Mouse (Mus musculus) myocyte (in vitro differentiated cells): ENCODE measurements at regions not wholly inside any gene's neighbourhood (a gene's known extent, or its start where the extent isn't known, plus 50 kb on each side); places are given as distances from the start of the nearest gene placed in this dataset.

Source experiments
- H3K27me3 ChIP-seq: one replicate; pipeline ENCODE4 v1.6.1; 2011; ENCODE audit not compliant: control insufficient read depth, insufficient read depth, insufficient read length
- H3K36me3 ChIP-seq: one replicate; pipeline ENCODE4 v1.6.1; 2011; ENCODE audit not compliant: control insufficient read depth, insufficient read depth
- H3K4me2 ChIP-seq: one replicate; pipeline ENCODE4 v1.6.1; 2011; ENCODE audit warnings: low read depth, control low read depth
- H3K4me3 ChIP-seq: one replicate; pipeline ENCODE4 v1.5.1; 2011; ENCODE audit warnings: mild to moderate bottlenecking, control low read depth, moderate library complexity
- H3K79me2 ChIP-seq: one replicate; pipeline ENCODE4 v1.6.1; 2011; ENCODE audit not compliant: control insufficient read depth, insufficient read depth
- H3ac ChIP-seq: one replicate; pipeline ENCODE4 v1.6.1; 2011; ENCODE audit not compliant: control insufficient read depth, insufficient read length
- CEBPB ChIP-seq: IDR thresholded peaks from 2 replicates; pipeline ENCODE4 v1.6.1; 2011; ENCODE audit warnings: mild to moderate bottlenecking, moderate library complexity; ENCODE audit not compliant: poor library complexity, insufficient read depth, severe bottlenecking
- E2F4 ChIP-seq: IDR thresholded peaks from one replicate; pipeline ENCODE4 v1.6.1; 2011; ENCODE audit warnings: mild to moderate bottlenecking, control low read depth, moderate library complexity; ENCODE audit not compliant: insufficient read depth
- MAX ChIP-seq: IDR thresholded peaks from one replicate; pipeline ENCODE4 v1.6.1; 2011; ENCODE audit warnings: low read depth, mild to moderate bottlenecking, control low read depth
- MYOD1 ChIP-seq, 3 experiments: IDR thresholded peaks; one replicate each; pipeline ENCODE4 v1.6.1; 2011; ENCODE audit warnings: control low read depth in 2 of 3, low read depth in 2 of 3, mild to moderate bottlenecking in 2 of 3, moderate library complexity in 1 of 3; ENCODE audit not compliant: insufficient read length in 2 of 3, control insufficient read depth in 1 of 3
- MYOG ChIP-seq, 3 experiments: IDR thresholded peaks; one replicate each; pipeline ENCODE4 v1.6.1; 2011; ENCODE audit warnings: control low read depth in 2 of 3, low read depth in 2 of 3, mild to moderate bottlenecking in 2 of 3; ENCODE audit not compliant: insufficient read length in 2 of 3, control insufficient read depth in 1 of 3, insufficient read depth in 1 of 3
- POLR2A ChIP-seq: IDR thresholded peaks from one replicate; pipeline ENCODE4 v1.6.1; 2011; ENCODE audit warnings: low read depth, mild to moderate bottlenecking, control low read depth, moderate library complexity; ENCODE audit not compliant: insufficient read length
- POLR2AphosphoS2 ChIP-seq: IDR thresholded peaks from one replicate; pipeline ENCODE4 v1.6.1; 2011; ENCODE audit warnings: low read depth, control low read depth; ENCODE audit not compliant: insufficient read length
- REST ChIP-seq: IDR thresholded peaks from one replicate; pipeline ENCODE4 v1.6.1; 2011; ENCODE audit warnings: mild to moderate bottlenecking, control low read depth, moderate library complexity; ENCODE audit not compliant: insufficient read depth, insufficient read length
- SRF ChIP-seq: IDR thresholded peaks from one replicate; pipeline ENCODE4 v1.6.1; 2011; ENCODE audit warnings: low read depth; ENCODE audit not compliant: control insufficient read depth, insufficient read length
- TCF12 ChIP-seq: IDR thresholded peaks from one replicate; pipeline ENCODE4 v1.6.1; 2011; ENCODE audit warnings: mild to moderate bottlenecking, control low read depth; ENCODE audit not compliant: poor library complexity, insufficient read depth, severe bottlenecking
- TCF3 ChIP-seq: IDR thresholded peaks from one replicate; pipeline ENCODE4 v1.6.1; 2011; ENCODE audit warnings: low read depth, control low read depth; ENCODE audit not compliant: insufficient read length
- USF1 ChIP-seq: IDR thresholded peaks from one replicate; pipeline ENCODE4 v1.6.1; 2011; ENCODE audit warnings: low read depth, mild to moderate bottlenecking, control low read depth, moderate library complexity

DNA sequence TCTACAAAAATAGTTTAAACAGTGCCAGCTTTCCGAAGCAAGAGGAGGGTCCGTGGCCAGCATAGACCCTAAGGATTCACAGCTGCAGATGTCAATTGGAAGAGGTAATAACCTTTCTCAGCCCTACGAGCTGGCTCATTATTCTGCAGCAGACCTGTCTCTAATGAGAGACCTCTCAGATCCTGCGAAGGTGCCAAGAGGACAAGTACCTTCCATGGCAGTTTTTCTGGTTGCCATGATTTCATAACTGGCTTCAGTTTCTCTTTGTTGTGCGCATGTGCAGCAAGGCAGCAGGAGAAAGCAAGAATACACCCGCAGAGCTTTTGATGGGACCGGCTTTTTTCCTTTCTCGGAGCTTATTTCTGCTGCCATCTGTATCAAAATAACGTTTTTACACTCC, 81.4 kb downstream of the Csl start:
- H3K79me2 ChIP-seq, result no peaks in the 10 kb centered on the region
- H3K27me3 ChIP-seq, result no peaks in the 10 kb centered on the region
- TF ChIP-seq MYOG (IDR thresholded peaks at IDR 0.05; ENCODE audit: control insufficient read depth in 1 of 3, insufficient read depth in 1 of 3, insufficient read length in 2 of 3, low read depth in 2 of 3) (no peak), E2F4 (no peak), TCF3 (no peak), CEBPB (no peak), POLR2A (no peak), MYOD1 (IDR thresholded peaks at IDR 0.05; ENCODE audit: control insufficient read depth in 1 of 3, insufficient read length in 2 of 3, low read depth in 2 of 3) (no peak), USF1 (no peak), POLR2AphosphoS2 (no peak), SRF (no peak), REST (no peak), TCF12 (no peak), MAX (no peak)
- H3ac ChIP-seq, result no peak overlapping the region
- H3K4me2 ChIP-seq, result peak overlapping the region; percentile 34
- H3K4me3 ChIP-seq, result no peak overlapping the region
- no peaks in the 10 kb centered on the region for H3K36me3 ChIP-seq

DNA sequence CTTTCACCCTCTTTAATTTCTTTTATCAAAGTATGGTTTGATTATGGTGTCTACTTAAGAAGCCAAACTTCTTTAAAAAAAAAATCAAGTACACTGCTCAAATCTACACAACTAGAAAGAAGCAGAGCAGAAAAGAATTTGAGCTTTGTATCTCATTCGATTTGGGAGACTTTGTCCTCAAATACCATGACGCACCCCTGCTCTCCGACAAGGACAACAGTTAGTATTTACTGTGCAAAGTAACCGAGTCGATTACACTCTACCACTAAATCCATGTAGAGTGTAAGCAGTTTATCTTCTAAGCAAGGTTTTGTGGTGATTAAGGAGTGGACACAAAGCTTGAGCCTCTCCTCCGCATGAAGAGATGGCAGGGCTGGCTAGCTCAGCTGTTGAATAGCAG, 79.6 kb downstream of the Csl start:
- Histone ChIP-seq H3K4me2 (no peak overlapping the region), H3K4me3 (no peak overlapping the region), H3K79me2 (no peaks in the 10 kb centered on the region), H3ac (no peak overlapping the region), H3K27me3 (no peaks in the 10 kb centered on the region), H3K36me3 (no peaks in the 10 kb centered on the region)
- TF ChIP-seq USF1, result no peak
- no peak for TF ChIP-seq MYOG (IDR thresholded peaks at IDR 0.05; ENCODE audit: control insufficient read depth in 1 of 3, insufficient read depth in 1 of 3, insufficient read length in 2 of 3, low read depth in 2 of 3)
- no peak for TF ChIP-seq POLR2AphosphoS2
- TF ChIP-seq E2F4, result no peak
- TF ChIP-seq TCF3, result no peak
- TF ChIP-seq TCF12, result no peak

DNA sequence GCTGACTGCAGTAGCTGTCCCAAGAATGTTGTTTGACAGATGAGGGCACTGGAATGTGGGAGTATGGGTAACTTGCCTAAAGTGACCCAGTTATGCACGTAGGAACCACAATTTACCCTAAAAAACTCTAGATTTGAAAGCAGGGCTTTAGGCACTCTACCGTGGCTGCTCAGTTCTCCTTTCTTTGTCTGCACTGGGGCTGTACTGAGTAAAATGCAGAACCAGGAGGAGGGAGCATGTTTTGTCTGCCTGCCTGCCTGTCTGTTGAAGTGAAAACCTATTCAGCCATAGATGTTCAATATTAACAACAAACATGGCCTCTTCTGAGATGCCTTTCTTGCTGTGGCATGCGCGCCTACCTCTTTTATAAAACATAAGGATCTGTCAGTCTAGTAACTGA, 77.5 kb downstream of the Csl start:
- Histone ChIP-seq H3K36me3 (no peaks in the 10 kb centered on the region), H3ac (no peak overlapping the region), H3K4me3 (no peak overlapping the region), H3K79me2 (no peaks in the 10 kb centered on the region), H3K27me3 (no peaks in the 10 kb centered on the region), H3K4me2 (no peak overlapping the region)
- TF ChIP-seq E2F4 (no peak), MYOG (IDR thresholded peaks at IDR 0.05; ENCODE audit: control insufficient read depth in 1 of 3, insufficient read depth in 1 of 3, insufficient read length in 2 of 3, low read depth in 2 of 3) (no peak), SRF (no peak), MYOD1 (IDR thresholded peaks at IDR 0.05; ENCODE audit: control insufficient read depth in 1 of 3, insufficient read length in 2 of 3, low read depth in 2 of 3) (no peak), REST (no peak), CEBPB (no peak), MAX (no peak), TCF3 (no peak), POLR2A (no peak), POLR2AphosphoS2 (no peak), USF1 (no peak), TCF12 (no peak)

DNA sequence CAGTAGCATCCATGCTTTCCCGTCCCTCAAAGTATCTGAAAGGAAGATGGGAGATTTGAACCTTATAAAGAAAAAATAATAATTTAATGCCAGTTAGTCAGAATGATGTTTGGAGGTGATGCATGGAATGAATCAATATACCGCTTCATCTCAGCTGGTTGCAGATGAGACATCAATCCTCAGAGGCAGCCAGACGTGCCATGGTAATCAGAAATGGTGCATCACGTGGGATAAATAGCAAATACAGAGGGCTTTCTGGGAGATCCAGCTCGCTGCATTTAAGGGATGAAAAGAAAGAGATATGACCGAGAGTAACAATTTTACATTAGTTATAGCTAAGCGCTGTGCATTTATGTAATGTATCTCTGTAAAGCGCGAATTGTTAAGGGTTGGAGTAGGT, 77.1 kb downstream of the Csl start:
- Histone ChIP-seq H3K4me2 (no peak overlapping the region), H3ac (no peak overlapping the region), H3K36me3 (no peaks in the 10 kb centered on the region), H3K4me3 (no peak overlapping the region), H3K79me2 (no peaks in the 10 kb centered on the region), H3K27me3 (no peaks in the 10 kb centered on the region)
- no peak for TF ChIP-seq MAX
- TF ChIP-seq MYOG (IDR thresholded peaks at IDR 0.05; ENCODE audit: control insufficient read depth in 1 of 3, insufficient read depth in 1 of 3, insufficient read length in 2 of 3, low read depth in 2 of 3), result no peak
- TF ChIP-seq USF1, result no peak
- TF ChIP-seq MYOD1 (IDR thresholded peaks at IDR 0.05; ENCODE audit: control insufficient read depth in 1 of 3, insufficient read length in 2 of 3, low read depth in 2 of 3), result no peak
- no peak for TF ChIP-seq REST
- TF ChIP-seq POLR2AphosphoS2, result no peak
- no peak for TF ChIP-seq E2F4
- TF ChIP-seq CEBPB, result no peak
- TF ChIP-seq TCF3, result no peak
- no peak for TF ChIP-seq TCF12
- TF ChIP-seq POLR2A, result no peak
- no peak for TF ChIP-seq SRF

DNA sequence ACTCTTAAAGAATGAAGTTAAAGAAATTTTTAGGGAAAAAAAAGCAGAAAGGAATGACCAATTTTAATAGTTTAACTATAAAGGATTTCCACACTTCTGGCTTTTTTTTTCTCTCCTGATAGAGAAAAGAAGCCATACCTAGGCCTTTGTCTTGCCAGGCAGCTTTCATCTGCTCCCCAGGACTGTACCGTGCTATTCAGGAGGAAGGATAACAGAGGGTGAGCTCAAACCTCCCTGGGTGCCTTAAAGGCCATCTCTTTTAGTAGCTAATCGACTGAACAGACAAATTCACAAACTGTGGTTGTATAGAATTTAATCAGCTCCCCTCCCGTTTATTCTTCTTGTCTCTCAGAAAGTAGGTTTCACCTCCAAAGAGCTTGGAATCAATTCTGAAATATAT, 76.1 kb downstream of the Csl start:
- Histone ChIP-seq H3K4me3 (no peak overlapping the region), H3K27me3 (no peaks in the 10 kb centered on the region), H3K36me3 (no peaks in the 10 kb centered on the region), H3ac (no peak overlapping the region), H3K4me2 (no peak overlapping the region), H3K79me2 (no peaks in the 10 kb centered on the region)
- TF ChIP-seq MAX (no peak), SRF (no peak), POLR2A (no peak), TCF3 (no peak)
